Mouse (Mus musculus): ENCODE results near the gene Apoc3. TPM values are rescaled to one million over a fixed set of nuclear protein-coding genes. Genes with fewer than 3 reads are reported as not detected.

The Apoc3 gene
- polyA plus RNA-seq, 1 experiment, result 0.88 TPM

DNA sequence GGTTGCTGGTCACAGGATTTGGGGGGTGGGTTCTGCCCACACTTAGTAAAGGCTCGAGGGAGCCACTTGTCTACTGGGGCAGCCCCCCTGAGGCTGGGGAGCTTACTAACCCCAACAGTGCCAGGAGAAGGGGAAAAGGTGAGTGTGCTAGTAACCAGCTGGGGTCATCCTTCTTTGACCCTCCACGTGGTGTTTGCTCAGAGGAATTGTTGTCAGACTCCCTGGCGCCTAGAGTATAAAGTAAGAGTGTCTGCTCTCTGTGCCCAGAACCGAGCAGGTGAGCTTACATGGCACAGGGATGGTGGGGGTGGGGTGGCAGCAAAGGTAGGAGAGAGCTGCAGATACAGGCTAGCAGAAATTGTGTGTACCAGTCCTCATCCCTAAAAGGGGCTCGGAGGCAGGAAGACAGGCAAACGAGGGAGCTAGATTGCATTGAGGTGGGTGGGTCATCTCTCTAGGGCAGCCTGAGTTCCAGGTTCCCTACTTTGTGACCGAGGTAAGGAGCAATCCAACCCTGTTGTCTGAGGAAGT, 33.0 kb upstream of the Apoc3 start, which contains the start of gene Apoa5:
Apoa5 (plus strand) TSS at position 291 of the 531 bp plus-strand sequence.
- Histone ChIP-seq H3K4me3 (replicated peaks; ENCODE audit: insufficient read depth, low read depth, low read length) (no peak within 1 kb of the TSS), H3K27me3 (ENCODE audit: control insufficient read depth, insufficient read depth, low read length) (no peaks in the 10 kb centered on the region; the same call in 1 of the 2 replicates), H3K27ac (ENCODE audit: insufficient read depth, low read length) (no peak within 1 kb of the TSS), H3K4me1 (ENCODE audit: control insufficient read depth, insufficient read depth, low read length) (no peaks in the 10 kb centered on the region)
- TF ChIP-seq POLR2A (IDR thresholded peaks at IDR 0.05; ENCODE audit: borderline replicate concordance, insufficient read depth, low read length), result no peak
- TF ChIP-seq CTCF (IDR thresholded peaks at IDR 0.05; ENCODE audit: borderline replicate concordance, insufficient read depth, low read depth, low read length), result no peak
- 54% methylated on average over 7 of the region's 7 CpGs for WGBS
- no peak for DNase-seq

DNA sequence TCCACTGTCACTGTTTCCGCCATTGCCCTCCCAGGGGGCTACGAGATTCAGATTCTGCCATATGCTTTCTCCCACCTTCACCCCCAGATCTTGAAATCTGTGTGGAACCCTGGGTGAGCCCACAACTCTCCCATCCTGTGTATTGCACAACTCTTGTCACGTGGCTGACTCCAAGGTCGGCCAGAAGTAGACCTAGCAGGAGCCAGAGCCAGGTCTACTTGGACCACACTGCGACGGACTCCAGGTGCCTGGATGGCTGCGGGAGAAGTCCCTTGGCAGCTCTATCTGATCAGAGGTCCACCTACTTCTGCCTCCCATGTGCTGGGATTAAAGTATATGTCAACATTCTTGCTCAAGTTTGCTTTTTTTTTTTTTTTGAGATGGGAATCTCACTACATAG, 25.7 kb upstream of the Apoc3 start:
- Histone ChIP-seq H3K27ac (ENCODE audit: insufficient read depth, low read length) (no peak overlapping the region), H3K4me1 (ENCODE audit: control insufficient read depth, insufficient read depth, low read length) (no peaks in the 10 kb centered on the region), H3K27me3 (ENCODE audit: control insufficient read depth, insufficient read depth, low read length) (no peaks in the 10 kb centered on the region; the same call in 1 of the 2 replicates), H3K4me3 (replicated peaks; ENCODE audit: insufficient read depth, low read depth, low read length) (no peak overlapping the region)
- 45% methylated on average over 7 of the region's 7 CpGs for WGBS
- DNase-seq, result no peak
- TF ChIP-seq POLR2A (IDR thresholded peaks at IDR 0.05; ENCODE audit: borderline replicate concordance, insufficient read depth, low read length) (no peak), CTCF (IDR thresholded peaks at IDR 0.05; ENCODE audit: borderline replicate concordance, insufficient read depth, low read depth, low read length) (no peak)

DNA sequence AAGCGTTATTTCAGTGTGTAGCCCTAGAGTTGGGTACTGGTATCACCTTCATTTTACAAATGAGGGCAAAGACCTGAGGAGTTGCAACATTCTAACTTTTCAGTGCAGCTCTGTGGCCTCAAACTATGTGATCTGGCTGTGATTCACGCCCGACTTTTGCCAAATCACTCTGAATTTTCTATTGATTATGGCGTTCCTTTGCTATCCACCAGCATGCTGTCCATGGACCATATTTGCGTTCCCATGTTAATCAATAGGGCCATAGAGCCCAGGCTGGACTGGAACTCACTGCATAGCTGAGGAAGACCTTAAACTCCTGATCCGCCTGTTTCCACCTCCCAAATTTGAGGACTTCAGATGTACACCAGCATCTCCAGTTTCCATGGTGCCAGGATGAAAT, 23.7 kb upstream of the Apoc3 start:
- Histone ChIP-seq H3K27ac (ENCODE audit: insufficient read depth, low read length) (no peak overlapping the region), H3K27me3 (ENCODE audit: control insufficient read depth, insufficient read depth, low read length) (no peaks in the 10 kb centered on the region), H3K4me1 (ENCODE audit: control insufficient read depth, insufficient read depth, low read length) (no peaks in the 10 kb centered on the region), H3K4me3 (replicated peaks; ENCODE audit: insufficient read depth, low read depth, low read length) (no peak overlapping the region)
- WGBS, result 92% methylated on average over 6 of the region's 6 CpGs
- no peak for TF ChIP-seq CTCF (IDR thresholded peaks at IDR 0.05; ENCODE audit: borderline replicate concordance, insufficient read depth, low read depth, low read length)
- TF ChIP-seq POLR2A (IDR thresholded peaks at IDR 0.05; ENCODE audit: borderline replicate concordance, insufficient read depth, low read length), result no peak
- no peak for DNase-seq

DNA sequence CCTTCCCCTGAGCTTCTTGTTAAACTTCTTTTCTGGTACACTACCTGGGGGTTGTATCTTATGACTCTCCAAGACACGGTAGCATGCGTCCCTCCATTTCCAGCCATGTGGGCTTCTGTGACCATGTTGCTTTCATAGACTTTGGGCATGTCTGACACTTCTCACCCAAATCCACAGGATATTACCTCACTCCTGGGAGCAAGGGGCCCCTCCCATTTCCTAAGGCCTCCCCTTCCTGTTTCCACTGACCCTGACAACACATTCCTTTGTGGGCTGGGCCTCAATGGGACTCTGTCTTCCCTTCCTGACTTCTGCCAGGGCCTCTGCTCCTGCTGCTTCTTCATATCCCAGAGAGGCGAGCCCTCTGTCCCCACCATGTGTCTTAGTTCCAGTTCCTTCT, 22.1 kb upstream of the Apoc3 start:
- DNase-seq, result no peak
- 90% methylated on average over 3 of the region's 3 CpGs for WGBS
- Histone ChIP-seq H3K27me3 (ENCODE audit: control insufficient read depth, insufficient read depth, low read length) (no peaks in the 10 kb centered on the region), H3K27ac (ENCODE audit: insufficient read depth, low read length) (no peak overlapping the region), H3K4me1 (ENCODE audit: control insufficient read depth, insufficient read depth, low read length) (no peaks in the 10 kb centered on the region), H3K4me3 (replicated peaks; ENCODE audit: insufficient read depth, low read depth, low read length) (no peak overlapping the region)
- TF ChIP-seq CTCF (IDR thresholded peaks at IDR 0.05; ENCODE audit: borderline replicate concordance, insufficient read depth, low read depth, low read length), result no peak
- TF ChIP-seq POLR2A (IDR thresholded peaks at IDR 0.05; ENCODE audit: borderline replicate concordance, insufficient read depth, low read length), result no peak

DNA sequence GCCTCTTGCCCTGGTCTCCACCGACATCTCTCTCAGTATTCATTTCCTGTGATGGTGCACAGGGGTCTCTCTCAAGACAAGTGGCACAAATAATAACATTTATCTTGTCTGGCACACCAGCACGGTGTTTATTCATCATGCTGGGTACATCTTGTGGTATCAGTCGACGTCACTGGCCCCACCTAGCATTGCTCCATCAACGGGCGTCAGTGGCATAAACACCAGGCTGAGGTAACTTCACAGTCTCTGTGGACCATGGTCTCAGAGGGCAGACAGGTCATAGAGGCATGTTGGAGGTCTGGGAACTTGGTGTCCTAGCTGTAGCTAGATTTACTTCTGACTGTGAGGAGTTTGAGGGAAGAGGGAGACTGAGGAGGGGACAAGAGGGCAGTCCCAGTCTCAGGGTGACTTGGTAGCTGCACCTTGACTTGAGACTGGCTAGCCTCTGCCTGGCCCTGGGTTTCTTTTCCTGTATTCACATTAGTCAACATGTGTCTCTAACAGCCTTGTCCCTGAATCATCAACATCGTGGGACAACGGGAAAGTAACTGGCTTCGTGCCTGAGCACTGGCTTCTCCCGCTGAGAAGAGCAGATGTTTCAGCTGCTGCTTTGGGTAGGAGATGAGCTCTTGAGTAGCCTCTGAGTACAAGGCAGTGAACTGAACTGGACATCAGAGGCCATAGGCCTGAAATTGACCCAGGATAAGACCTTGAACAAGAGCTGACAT, 21.4 kb upstream of the Apoc3 start:
- DNase-seq, result no peak
- 62% methylated on average over 10 of the region's 10 CpGs for WGBS
- Histone ChIP-seq H3K27me3 (ENCODE audit: control insufficient read depth, insufficient read depth, low read length) (no peaks in the 10 kb centered on the region), H3K4me3 (replicated peaks; ENCODE audit: insufficient read depth, low read depth, low read length) (no peak overlapping the region), H3K27ac (ENCODE audit: insufficient read depth, low read length) (no peak overlapping the region), H3K4me1 (ENCODE audit: control insufficient read depth, insufficient read depth, low read length) (no peaks in the 10 kb centered on the region)
- no peak for TF ChIP-seq POLR2A (IDR thresholded peaks at IDR 0.05; ENCODE audit: borderline replicate concordance, insufficient read depth, low read length)
- TF ChIP-seq CTCF (IDR thresholded peaks at IDR 0.05; ENCODE audit: borderline replicate concordance, insufficient read depth, low read depth, low read length), result no peak

DNA sequence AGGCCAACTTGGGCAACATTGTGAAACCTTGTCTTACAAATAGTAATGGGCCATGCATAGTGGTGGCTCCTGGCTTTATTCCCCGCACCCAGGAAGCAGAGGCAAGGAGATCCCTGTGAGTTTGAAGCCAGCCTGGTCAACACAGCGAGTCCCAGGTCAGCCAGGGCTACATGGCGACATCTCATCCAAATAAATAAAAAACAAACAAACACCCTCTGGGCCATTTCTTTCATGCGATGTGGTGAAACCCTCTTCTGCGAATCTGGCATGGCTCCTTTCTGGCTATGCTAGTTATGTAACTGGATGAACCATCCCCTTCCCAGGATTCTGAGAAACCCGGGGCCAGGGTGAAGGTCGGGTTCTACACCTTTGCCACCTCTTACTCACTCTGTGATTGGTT, 20.7 kb upstream of the Apoc3 start:
- TF ChIP-seq CTCF (IDR thresholded peaks at IDR 0.05; ENCODE audit: borderline replicate concordance, insufficient read depth, low read depth, low read length) (no peak), POLR2A (IDR thresholded peaks at IDR 0.05; ENCODE audit: borderline replicate concordance, insufficient read depth, low read length) (no peak)
- Histone ChIP-seq H3K4me3 (replicated peaks; ENCODE audit: insufficient read depth, low read depth, low read length) (no peak overlapping the region), H3K27me3 (ENCODE audit: control insufficient read depth, insufficient read depth, low read length) (no peaks in the 10 kb centered on the region), H3K4me1 (ENCODE audit: control insufficient read depth, insufficient read depth, low read length) (no peaks in the 10 kb centered on the region), H3K27ac (ENCODE audit: insufficient read depth, low read length) (no peak overlapping the region)
- WGBS, result 91% methylated on average over 7 of the region's 7 CpGs
- DNase-seq, result no peak

DNA sequence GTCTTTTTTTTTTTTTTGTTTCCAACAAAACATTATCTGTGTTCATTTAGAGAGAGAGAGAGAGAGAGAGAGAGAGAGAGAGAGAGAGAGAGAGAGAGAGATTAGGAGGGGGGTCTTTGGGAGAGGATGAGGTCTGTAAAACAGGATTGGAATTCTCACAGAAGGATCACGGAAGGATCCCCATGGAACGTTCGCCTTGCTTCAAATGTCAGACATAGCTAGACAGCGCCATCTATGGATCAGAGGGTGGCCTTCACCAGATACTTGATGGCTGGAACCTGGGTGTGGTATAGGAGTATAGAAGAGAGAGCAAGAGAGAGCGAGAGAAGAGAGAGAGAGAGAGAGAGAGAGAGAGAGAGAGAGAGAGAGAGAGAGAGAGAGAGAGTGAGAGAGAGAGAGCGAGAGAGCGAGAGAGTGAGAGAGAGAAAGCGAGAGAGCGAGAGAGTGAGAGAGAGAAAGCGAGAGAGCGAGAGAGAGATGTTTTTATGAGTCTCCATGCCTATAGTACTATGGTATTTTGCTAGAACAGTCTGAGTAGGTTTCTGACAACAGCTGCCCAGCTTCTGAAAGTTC, 11.4 kb upstream of the Apoc3 start:
- TF ChIP-seq CTCF (IDR thresholded peaks at IDR 0.05; ENCODE audit: borderline replicate concordance, insufficient read depth, low read depth, low read length), result peak; percentile 93
- no peak for TF ChIP-seq POLR2A (IDR thresholded peaks at IDR 0.05; ENCODE audit: borderline replicate concordance, insufficient read depth, low read length)
- Histone ChIP-seq H3K4me1 (ENCODE audit: control insufficient read depth, insufficient read depth, low read length) (no peaks in the 10 kb centered on the region), H3K4me3 (replicated peaks; ENCODE audit: insufficient read depth, low read depth, low read length) (no peak overlapping the region), H3K27me3 (ENCODE audit: control insufficient read depth, insufficient read depth, low read length) (no peaks in the 10 kb centered on the region), H3K27ac (ENCODE audit: insufficient read depth, low read length) (no peak overlapping the region)
- 25% methylated on average over 11 of the region's 11 CpGs for WGBS
- peak; percentile 71 for DNase-seq

DNA sequence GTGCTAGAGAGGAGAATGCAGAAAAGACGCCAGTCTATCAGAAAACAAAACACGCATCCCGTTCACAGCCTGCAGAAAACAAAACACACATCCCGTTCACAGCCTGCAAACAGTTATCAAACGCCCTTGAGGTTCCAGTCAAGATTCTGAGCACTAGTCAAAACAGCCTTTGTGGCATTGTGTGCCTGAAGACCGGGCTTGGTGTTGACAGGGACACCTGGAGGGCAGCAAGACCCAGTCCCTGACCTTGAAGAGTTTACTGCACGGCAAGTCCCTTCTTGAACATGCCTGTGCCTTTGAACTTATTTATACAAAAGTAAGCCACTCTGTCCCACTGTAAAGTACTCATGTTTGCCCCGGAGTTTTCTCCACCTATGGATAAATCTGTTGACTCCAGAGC, 8.1 kb upstream of the Apoc3 start:
- no peak for DNase-seq
- no peaks in the 10 kb centered on the region for H3K27me3 ChIP-seq (ENCODE audit: control insufficient read depth, insufficient read depth, low read length)
- no peak overlapping the region for H3K27ac ChIP-seq (ENCODE audit: insufficient read depth, low read length)
- no peaks in the 10 kb centered on the region for H3K4me1 ChIP-seq (ENCODE audit: control insufficient read depth, insufficient read depth, low read length)
- WGBS, result 64% methylated on average over 8 of the region's 8 CpGs
- no peak overlapping the region for H3K4me3 ChIP-seq (replicated peaks; ENCODE audit: insufficient read depth, low read depth, low read length)
- TF ChIP-seq POLR2A (IDR thresholded peaks at IDR 0.05; ENCODE audit: borderline replicate concordance, insufficient read depth, low read length), result no peak
- no peak for TF ChIP-seq CTCF (IDR thresholded peaks at IDR 0.05; ENCODE audit: borderline replicate concordance, insufficient read depth, low read depth, low read length)
